Mouse (Mus musculus): ENCODE measurements at regions not wholly inside any gene's neighbourhood (a gene's known extent, or its start where the extent isn't known, plus 50 kb on each side); places are given as distances from the start of the nearest gene placed in this dataset.

DNA sequence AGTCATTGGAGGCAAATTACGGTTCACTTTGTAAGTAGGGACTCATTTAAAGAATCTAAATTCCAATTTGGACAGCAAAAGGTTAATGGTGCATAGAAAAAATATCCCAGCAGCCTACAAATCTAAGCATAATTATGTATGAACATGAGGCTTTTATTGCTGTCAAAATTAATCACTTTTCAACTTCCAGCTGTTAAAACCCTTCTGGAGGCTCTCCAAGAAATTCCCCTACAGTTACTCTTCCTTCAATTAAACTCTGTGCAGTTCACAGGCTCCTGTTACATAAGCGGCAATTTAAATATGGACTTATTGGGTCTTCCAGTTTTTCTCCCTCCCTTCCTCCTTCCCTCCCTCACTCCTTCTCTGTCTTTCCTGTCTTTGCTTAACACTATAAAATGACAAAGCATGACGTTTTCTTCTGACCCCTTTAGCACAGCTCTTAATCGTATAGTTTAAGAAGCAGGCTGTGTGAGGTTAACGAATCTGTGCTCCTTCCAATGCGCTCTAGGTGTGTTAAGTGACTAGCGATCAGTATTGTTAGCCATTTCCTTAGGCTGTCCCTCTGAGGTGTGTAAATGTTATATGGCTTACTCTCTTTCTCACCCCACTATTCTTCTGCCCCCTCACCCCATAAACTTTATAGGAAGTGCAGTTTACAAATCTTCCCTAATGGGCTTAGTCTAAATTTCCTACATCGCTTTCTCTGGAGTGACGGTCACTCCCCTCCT is 247.0 kb downstream of the Enc1 start:
- no peak for TF ChIP-seq CTCF (IDR thresholded peaks at IDR 0.05; ENCODE audit: insufficient read depth, low read length)
- TF ChIP-seq POLR2A (IDR thresholded peaks at IDR 0.05; ENCODE audit: borderline replicate concordance, extremely low read depth, low read depth, low read length): no peak

Measured in lung, adult 2 months (tissue).